Mouse (Mus musculus): Measurements from ENCODE around the gene Fbxo34. TPM values are rescaled to one million over a fixed set of nuclear protein-coding genes. Genes with fewer than 3 reads are reported as not detected.
A peak's percentile ranks its signal among the peaks of the same experiment; 100 is the strongest.

The Fbxo34 gene
- total and polyA plus RNA-seq, 2 experiments: 9.7 to 12.7 TPM

DNA sequence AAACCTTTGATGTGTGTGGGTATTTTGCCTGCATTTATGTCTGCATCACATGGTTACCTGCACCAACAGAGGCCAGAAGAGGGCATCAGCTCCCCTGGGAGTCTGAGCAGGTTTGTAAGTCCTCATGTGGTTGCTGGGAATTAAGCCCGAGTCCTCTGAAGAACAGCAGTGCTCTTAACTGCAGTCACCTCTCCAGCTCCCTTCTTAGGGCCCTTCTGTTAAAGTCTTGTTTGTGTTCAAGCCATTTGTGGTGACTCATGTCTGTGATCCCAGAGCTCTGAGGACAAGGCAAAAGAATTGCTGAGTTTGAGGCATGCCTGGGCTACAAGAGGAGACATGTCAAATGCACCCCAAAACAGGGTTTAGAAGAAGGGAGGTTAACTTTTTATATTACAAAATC is 82.3 kb downstream of the Fbxo34 start:
- peaks cover 2% of the 10 kb centered on the region for H3K36me3 ChIP-seq (ENCODE audit: control insufficient read depth, insufficient read depth, low read length)
- H3K27ac ChIP-seq (replicated peaks; ENCODE audit: insufficient read depth, low read depth, low read length): peak overlapping the region; percentile 92
- no peak overlapping the region for H3K9ac ChIP-seq (ENCODE audit: low read depth, low read length)
- DNase-seq (ENCODE audit: extremely low read depth, low read depth, low spot score): peak; percentile 42
- no peak overlapping the region for H3K4me3 ChIP-seq (ENCODE audit: insufficient read depth, low read depth, low read length)
- TF ChIP-seq POLR2A (IDR thresholded peaks at IDR 0.05; ENCODE audit: extremely low read depth, insufficient read depth, low read length) (no peak), CTCF (IDR thresholded peaks at IDR 0.05; ENCODE audit: low read depth, low read length) (no peak; the same call in 1 of the 2 replicates)
- no peaks in the 10 kb centered on the region for H3K79me2 ChIP-seq (ENCODE audit: control insufficient read depth, insufficient read depth, low read length)
- H3K4me1 ChIP-seq (ENCODE audit: control insufficient read depth, insufficient read depth, low read length): peaks cover 21% of the 10 kb centered on the region
- 77% methylated on average over 1 of the region's 1 CpGs for WGBS
- H3K27me3 ChIP-seq (ENCODE audit: control insufficient read depth, insufficient read depth, low read length): no peaks in the 10 kb centered on the region

DNA sequence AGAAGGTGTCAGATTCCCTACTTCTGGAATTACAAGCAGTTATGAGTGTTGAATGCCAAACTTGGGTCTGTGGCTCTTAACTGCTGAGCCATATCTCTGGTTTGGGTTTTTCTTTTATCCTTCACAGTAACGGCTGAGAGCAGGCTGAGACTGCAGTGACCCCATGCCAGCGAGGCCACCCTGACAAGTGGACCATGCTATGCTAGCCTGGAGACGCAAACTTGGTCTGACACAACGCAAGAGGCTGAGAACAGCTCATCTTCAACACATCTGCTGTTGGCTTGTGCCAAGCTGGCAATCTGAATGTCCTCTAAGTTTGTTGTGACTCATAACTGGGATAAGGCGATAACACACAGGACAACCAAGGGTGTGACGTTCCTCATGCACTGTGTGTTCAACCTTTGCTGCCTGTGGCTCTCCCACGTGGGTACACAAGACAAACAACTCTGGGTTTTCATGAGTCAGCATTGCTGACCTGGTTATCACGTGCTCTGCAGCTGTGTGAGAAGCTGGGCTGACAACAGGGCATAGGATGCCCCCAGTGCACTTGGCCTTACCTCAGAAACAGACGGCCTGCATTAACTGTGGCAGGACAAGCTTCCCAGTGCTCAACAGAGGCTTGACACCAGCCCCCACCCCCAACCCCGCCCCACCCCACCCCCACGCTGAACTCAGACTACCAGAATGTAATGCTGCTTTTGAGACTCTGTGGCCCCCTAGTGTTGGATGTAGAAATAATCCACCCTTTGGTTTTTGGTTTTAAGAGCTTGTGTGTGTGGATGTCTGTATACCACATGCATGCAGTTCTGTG is 83.3 kb downstream of the Fbxo34 start:
- H3K79me2 ChIP-seq (ENCODE audit: control insufficient read depth, insufficient read depth, low read length): no peaks in the 10 kb centered on the region
- no peak for TF ChIP-seq POLR2A (IDR thresholded peaks at IDR 0.05; ENCODE audit: extremely low read depth, insufficient read depth, low read length)
- TF ChIP-seq CTCF (IDR thresholded peaks at IDR 0.05; ENCODE audit: low read depth, low read length): no peak
- peak overlapping the region; percentile 92 for H3K27ac ChIP-seq (replicated peaks; ENCODE audit: insufficient read depth, low read depth, low read length)
- H3K27me3 ChIP-seq (ENCODE audit: control insufficient read depth, insufficient read depth, low read length): no peaks in the 10 kb centered on the region
- peak overlapping the region; percentile 49 for H3K9ac ChIP-seq (ENCODE audit: low read depth, low read length)
- H3K4me1 ChIP-seq (ENCODE audit: control insufficient read depth, insufficient read depth, low read length): peaks cover 21% of the 10 kb centered on the region
- H3K4me3 ChIP-seq (ENCODE audit: insufficient read depth, low read depth, low read length): no peak overlapping the region
- no peaks in the 10 kb centered on the region for H3K36me3 ChIP-seq (ENCODE audit: control insufficient read depth, insufficient read depth, low read length)
- WGBS: 7% methylated on average over 11 of the region's 11 CpGs
- DNase-seq (ENCODE audit: extremely low read depth, low read depth, low spot score): peak; percentile 100

DNA sequence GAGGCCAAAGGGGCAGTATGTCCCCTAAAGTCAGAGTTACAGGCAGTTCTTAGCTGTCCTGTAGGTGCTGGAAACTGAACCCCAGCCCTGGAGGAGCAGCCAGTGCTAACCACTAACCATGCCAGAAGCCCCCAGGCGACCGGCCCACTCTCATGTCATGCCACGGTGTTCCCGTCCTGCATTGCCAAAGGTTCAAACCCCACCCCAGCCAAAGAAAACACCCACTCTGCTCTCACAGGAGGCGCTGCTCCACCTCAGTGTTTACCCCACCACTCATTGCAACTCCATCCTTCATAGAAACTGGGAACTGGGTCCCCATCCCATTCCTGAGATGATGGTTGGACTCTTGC is 83.9 kb downstream of the Fbxo34 start:
- Histone ChIP-seq H3K79me2 (ENCODE audit: control insufficient read depth, insufficient read depth, low read length) (no peaks in the 10 kb centered on the region), H3K4me3 (ENCODE audit: insufficient read depth, low read depth, low read length) (no peak overlapping the region), H3K27me3 (ENCODE audit: control insufficient read depth, insufficient read depth, low read length) (no peaks in the 10 kb centered on the region), H3K4me1 (ENCODE audit: control insufficient read depth, insufficient read depth, low read length) (peaks cover 21% of the 10 kb centered on the region), H3K9ac (ENCODE audit: low read depth, low read length) (peak overlapping the region; percentile 45), H3K27ac (replicated peaks; ENCODE audit: insufficient read depth, low read depth, low read length) (peak overlapping the region; percentile 83), H3K36me3 (ENCODE audit: control insufficient read depth, insufficient read depth, low read length) (no peaks in the 10 kb centered on the region)
- TF ChIP-seq POLR2A (IDR thresholded peaks at IDR 0.05; ENCODE audit: extremely low read depth, insufficient read depth, low read length): no peak
- TF ChIP-seq CTCF (IDR thresholded peaks at IDR 0.05; ENCODE audit: low read depth, low read length): no peak
- DNase-seq (ENCODE audit: extremely low read depth, low read depth, low spot score): no peak
- WGBS: 75% methylated on average over 5 of the region's 5 CpGs

DNA sequence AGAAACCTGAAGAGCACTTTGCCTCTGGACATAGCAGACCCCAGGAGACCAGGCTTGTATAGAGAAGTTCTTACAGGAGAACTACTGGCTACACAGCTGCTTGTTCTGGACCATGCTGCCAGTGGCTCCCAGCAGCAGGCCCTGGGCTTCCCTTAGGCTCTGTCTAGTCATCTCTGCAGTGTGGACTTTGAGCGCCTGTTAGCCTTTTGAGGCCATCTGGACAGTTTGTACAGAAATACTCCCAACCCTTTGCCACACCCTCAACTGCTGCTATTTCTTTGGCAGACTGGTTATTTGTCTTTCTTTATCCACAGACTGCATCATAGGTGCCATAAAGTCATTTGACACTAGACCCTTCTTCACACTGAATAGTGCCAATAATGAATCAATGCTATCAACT is 84.9 kb downstream of the Fbxo34 start:
- H3K4me3 ChIP-seq (ENCODE audit: insufficient read depth, low read depth, low read length): no peak overlapping the region
- TF ChIP-seq POLR2A (IDR thresholded peaks at IDR 0.05; ENCODE audit: extremely low read depth, insufficient read depth, low read length) (0 out of 2 replicates have a peak, but pooled peaks have one; percentile 30), CTCF (IDR thresholded peaks at IDR 0.05; ENCODE audit: low read depth, low read length) (no peak)
- no peaks in the 10 kb centered on the region; the same call in 1 of the 2 replicates for H3K36me3 ChIP-seq (ENCODE audit: control insufficient read depth, insufficient read depth, low read length)
- H3K27ac ChIP-seq (replicated peaks; ENCODE audit: insufficient read depth, low read depth, low read length): peak overlapping the region; percentile 83
- no peaks in the 10 kb centered on the region for H3K79me2 ChIP-seq (ENCODE audit: control insufficient read depth, insufficient read depth, low read length)
- no peak overlapping the region for H3K9ac ChIP-seq (ENCODE audit: low read depth, low read length)
- no peaks in the 10 kb centered on the region for H3K27me3 ChIP-seq (ENCODE audit: control insufficient read depth, insufficient read depth, low read length)
- WGBS: 27% methylated on average over 1 of the region's 1 CpGs
- H3K4me1 ChIP-seq (ENCODE audit: control insufficient read depth, insufficient read depth, low read length): peaks cover 21% of the 10 kb centered on the region
- peak; percentile 96 for DNase-seq (ENCODE audit: extremely low read depth, low read depth, low spot score)

DNA sequence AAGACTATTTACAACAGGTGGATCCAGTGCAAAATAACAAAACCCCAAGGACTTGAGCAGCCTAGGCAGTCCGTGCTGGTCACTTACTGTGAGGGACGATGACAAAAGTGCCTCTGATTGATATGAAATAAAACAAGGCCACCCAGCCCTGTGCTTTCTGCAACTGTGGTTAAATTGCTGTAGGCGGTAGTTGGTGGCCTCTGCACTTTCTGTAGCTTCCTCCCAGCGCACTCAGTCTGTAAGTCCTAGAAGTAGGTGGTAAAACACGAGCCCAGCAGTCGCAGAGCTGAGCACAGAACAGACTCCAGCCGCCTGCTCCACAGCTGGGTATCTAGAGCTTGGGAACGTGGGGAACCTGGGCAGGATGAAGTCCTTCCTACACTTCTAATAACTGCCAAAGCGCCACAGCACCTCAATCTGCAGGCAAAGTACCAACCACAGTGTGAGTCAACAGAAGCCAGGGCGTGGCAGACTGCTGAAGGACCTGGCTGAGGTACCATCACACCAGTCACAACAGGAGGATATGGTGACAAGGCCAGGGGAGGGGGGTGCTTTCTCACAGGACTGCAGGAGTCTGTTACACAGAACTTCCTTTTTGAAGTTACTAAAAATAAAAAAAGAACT is 91.2 kb downstream of the Fbxo34 start:
- WGBS: 87% methylated on average over 10 of the region's 10 CpGs
- H3K36me3 ChIP-seq (ENCODE audit: control insufficient read depth, insufficient read depth, low read length): peaks cover 45% of the 10 kb centered on the region
- no peak overlapping the region for H3K9ac ChIP-seq (ENCODE audit: low read depth, low read length)
- no peak overlapping the region for H3K4me3 ChIP-seq (ENCODE audit: insufficient read depth, low read depth, low read length)
- DNase-seq (ENCODE audit: extremely low read depth, low read depth, low spot score): no peak
- H3K27ac ChIP-seq (replicated peaks; ENCODE audit: insufficient read depth, low read depth, low read length): 0 out of 2 replicates have a peak overlapping the region, but pooled peaks have one; percentile 7
- no peaks in the 10 kb centered on the region for H3K27me3 ChIP-seq (ENCODE audit: control insufficient read depth, insufficient read depth, low read length)
- TF ChIP-seq CTCF (IDR thresholded peaks at IDR 0.05; ENCODE audit: low read depth, low read length) (no peak), POLR2A (IDR thresholded peaks at IDR 0.05; ENCODE audit: extremely low read depth, insufficient read depth, low read length) (no peak)
- H3K79me2 ChIP-seq (ENCODE audit: control insufficient read depth, insufficient read depth, low read length): no peaks in the 10 kb centered on the region
- H3K4me1 ChIP-seq (ENCODE audit: control insufficient read depth, insufficient read depth, low read length): no peaks in the 10 kb centered on the region

DNA sequence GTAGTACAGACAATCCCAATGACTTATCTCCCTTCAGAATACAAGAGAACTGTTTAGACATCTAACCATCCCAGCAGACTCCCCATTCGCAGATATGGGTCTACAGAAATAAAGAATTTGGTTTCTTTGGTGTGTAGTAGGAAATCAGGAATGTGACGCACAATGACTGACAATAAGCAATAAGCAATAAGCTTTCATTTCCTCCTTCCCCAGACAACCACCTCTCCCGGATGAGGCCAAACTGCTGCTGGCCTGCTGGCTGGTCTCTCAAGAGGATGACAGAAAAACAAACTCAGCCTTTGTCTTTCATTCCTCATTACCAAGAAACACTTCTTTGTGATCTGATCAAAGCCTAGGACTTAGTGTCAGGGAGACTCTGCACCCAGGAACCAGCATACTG is 92.1 kb downstream of the Fbxo34 start:
- H3K27me3 ChIP-seq (ENCODE audit: control insufficient read depth, insufficient read depth, low read length): no peaks in the 10 kb centered on the region
- 92% methylated on average over 3 of the region's 3 CpGs for WGBS
- TF ChIP-seq POLR2A (IDR thresholded peaks at IDR 0.05; ENCODE audit: extremely low read depth, insufficient read depth, low read length) (no peak), CTCF (IDR thresholded peaks at IDR 0.05; ENCODE audit: low read depth, low read length) (no peak)
- H3K36me3 ChIP-seq (ENCODE audit: control insufficient read depth, insufficient read depth, low read length): peaks cover 52% of the 10 kb centered on the region
- no peaks in the 10 kb centered on the region for H3K4me1 ChIP-seq (ENCODE audit: control insufficient read depth, insufficient read depth, low read length)
- no peak overlapping the region for H3K27ac ChIP-seq (replicated peaks; ENCODE audit: insufficient read depth, low read depth, low read length)
- H3K79me2 ChIP-seq (ENCODE audit: control insufficient read depth, insufficient read depth, low read length): no peaks in the 10 kb centered on the region
- H3K4me3 ChIP-seq (ENCODE audit: insufficient read depth, low read depth, low read length): no peak overlapping the region
- H3K9ac ChIP-seq (ENCODE audit: low read depth, low read length): no peak overlapping the region
- DNase-seq (ENCODE audit: extremely low read depth, low read depth, low spot score): no peak
